Mouse (Mus musculus) mature B cell (primary cell): ENCODE measurements around the gene Ces4a.
"Not testable (repeated sequence)": the region's sequence is repeated elsewhere in the genome, so short reads cannot be mapped to it uniquely, and the experiment has no call there.

ENCODE experiments used
- in situ Hi-C: fragments of 300-500 bp; cut with MboI; formaldehyde crosslinking; loops from 2 replicates; pipeline ENCODE4 v1.14.3; 2019

The Ces4a gene

GRCm38 (mm10) chr8:105170041-105170380 is 38.4 kb downstream of the Ces4a start:
- in situ Hi-C loops, result no loop called here

GRCm38 (mm10) chr8:105170381-105171115 is 38.9 kb downstream of the Ces4a start, which contains the start of gene Cbfb:
Cbfb (plus strand) TSS chr8:105170674.
- in situ Hi-C loops, result no loop called here

- in situ Hi-C loops, result no loop called here
Measured at GRCm38 (mm10) chr8:105171116-105172002, 39.8 kb downstream of the Ces4a start.

- in situ Hi-C loops, result no loop called here
Measured at GRCm38 (mm10) chr8:105172003-105172362, 40.4 kb downstream of the Ces4a start.

- in situ Hi-C loops, result not testable (repeated sequence)
Measured at GRCm38 (mm10) chr8:105175287-105175686, 43.7 kb downstream of the Ces4a start.

- in situ Hi-C loops, result no loop called here
Measured at GRCm38 (mm10) chr8:105178211-105178800, 46.7 kb downstream of the Ces4a start.

GRCm38 (mm10) chr8:105182201-105182600 is 50.6 kb downstream of the Ces4a start:
- in situ Hi-C loops, result no loop called here

- in situ Hi-C loops, result no loop called here
Measured at GRCm38 (mm10) chr8:105186467-105187005, 54.9 kb downstream of the Ces4a start.

GRCm38 (mm10) chr8:105192182-105192581 is 60.6 kb downstream of the Ces4a start:
- in situ Hi-C loops, result no loop called here
